Mouse (Mus musculus) forebrain, postnatal 0 days (tissue): ENCODE measurements around the gene Psmc3. TPM values are rescaled to one million over a fixed set of nuclear protein-coding genes. Genes with fewer than 3 reads are reported as not detected.
"Not testable (repeated sequence)": the region's sequence is repeated elsewhere in the genome, so short reads cannot be mapped to it uniquely, and the experiment has no call there.

Source experiments
- ATAC-seq: fragments of 200-750 bp; cut with Nextera tagmentation; 2 replicates; pipeline ENCODE4 v1.8.0; 2017; ENCODE audit warnings: mild to moderate bottlenecking, moderate library complexity
- DNase-seq: peaks from one replicate; pipeline ENCODE4 v3.0.0-alpha.2; 2015
- H3K27ac ChIP-seq: fragments of 300-500 bp; sonication (generic); 2 replicates; pipeline ENCODE4 v1.5.1; 2014; ENCODE audit warnings: low read depth, mild to moderate bottlenecking, antibody characterized with exemption, low read length, moderate library complexity, mixed read lengths
- H3K27me3 ChIP-seq: fragments of 300-500 bp; sonication (generic); 2 replicates; pipeline ENCODE4 v1.6.1; 2014; ENCODE audit warnings: mild to moderate bottlenecking, low read length, mixed read lengths; ENCODE audit not compliant: insufficient read depth
- H3K36me3 ChIP-seq: fragments of 300-500 bp; sonication (generic); 2 replicates; pipeline ENCODE4 v1.6.1; 2014; ENCODE audit warnings: mild to moderate bottlenecking, moderate library complexity; ENCODE audit not compliant: insufficient read depth
- H3K4me1 ChIP-seq: fragments of 300-500 bp; sonication (generic); 2 replicates; pipeline ENCODE4 v1.6.1; 2014; ENCODE audit warnings: antibody characterized with exemption; ENCODE audit not compliant: insufficient read depth
- H3K4me2 ChIP-seq: fragments of 300-500 bp; sonication (generic); 2 replicates; pipeline ENCODE4 v1.6.1; 2014; ENCODE audit warnings: low read depth, mild to moderate bottlenecking, moderate library complexity
- H3K4me3 ChIP-seq: fragments of 300-500 bp; sonication (generic); 2 replicates; pipeline ENCODE4 v1.5.1; 2014; ENCODE audit warnings: low read depth, low read length, mixed read lengths
- H3K9ac ChIP-seq: fragments of 300-500 bp; sonication (generic); 2 replicates; pipeline ENCODE4 v1.6.1; 2014; ENCODE audit warnings: mild to moderate bottlenecking
- H3K9me3 ChIP-seq: fragments of 300-500 bp; sonication (generic); 2 replicates; pipeline ENCODE4 v1.6.1; 2016; ENCODE audit warnings: low read length
- CTCF ChIP-seq: sonication (generic); IDR thresholded peaks from 2 replicates; pipeline ENCODE4 v1.5.1; 2016; ENCODE audit warnings: antibody characterized with exemption, control low read depth, low read depth
- WGBS: fragments of 180-500 bp; shearing (Covaris S2); extraction: QIAGEN DNeasy Blood & Tissue Kit; methylation state at CpG from one replicate; pipeline ENCODE4 v1.1.7; 2014; 5-methylcytosine and 5-hydroxymethylcytosine counted together
- polyA plus RNA-seq: library from polyadenylated mRNA; unstranded; fragments of >200 nt; fragmentation: Nextera tagmentation; extraction: Ambion mirVana; gene quantifications from 2 replicates; pipeline ENCODE4 v1.2.1, GENCODE M21; 2015
- total RNA-seq: library from RNA; depleted of rRNA; stranded (reverse); fragments of >200 nt; gene quantifications from 2 replicates; pipeline ENCODE4 v1.2.3, GENCODE M21; 2014; rRNA removed

Psmc3 gene
- 184 and 255 TPM in 2 replicates for total RNA-seq
- polyA plus RNA-seq, result 242 and 253 TPM in 2 replicates

DNA sequence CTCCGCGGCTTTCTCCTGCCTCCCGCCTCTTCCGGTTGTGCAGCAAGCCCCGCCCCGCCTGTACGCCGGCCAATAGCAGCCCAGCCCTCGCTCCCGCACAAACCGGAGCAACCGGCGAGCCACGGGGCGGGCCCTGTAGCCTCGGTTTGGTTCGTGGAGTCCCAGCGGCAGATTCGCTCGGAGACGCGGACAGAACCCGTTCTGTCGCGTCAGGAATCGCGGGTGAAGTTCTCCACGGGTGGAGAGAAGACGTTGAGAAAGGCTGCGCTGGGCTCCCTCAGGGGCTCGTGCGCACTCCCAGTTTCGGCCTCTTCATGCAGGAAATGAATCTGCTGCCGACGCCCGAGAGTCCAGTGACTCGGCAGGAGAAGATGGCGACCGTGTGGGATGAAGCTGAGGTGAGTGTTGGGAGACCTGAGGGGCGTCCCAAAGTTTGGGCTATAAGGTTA lies at the start of gene Psmc3:
TSS of gene Psmc3 (plus strand) at position 76 of the 449 bp plus-strand sequence.
- peak; percentile 96 for DNase-seq
- Histone ChIP-seq H3K27me3 (no peaks in the 10 kb centered on the region), H3K4me3 (peak within 1 kb of the TSS; percentile 88), H3K36me3 (peaks cover 38% of the 10 kb centered on the region), H3K9ac (peak within 1 kb of the TSS; percentile 80), H3K4me1 (peaks cover 11% of the 10 kb centered on the region), H3K27ac (peak within 1 kb of the TSS; percentile 90), H3K9me3 (no peaks in the 10 kb centered on the region), H3K4me2 (peak within 1 kb of the TSS; percentile 82)
- no peak; the same call in 1 of the 2 replicates for TF ChIP-seq CTCF
- WGBS, result under 1% methylated on average over 40 of the region's 40 CpGs
- ATAC-seq, result peak; percentile 99

DNA sequence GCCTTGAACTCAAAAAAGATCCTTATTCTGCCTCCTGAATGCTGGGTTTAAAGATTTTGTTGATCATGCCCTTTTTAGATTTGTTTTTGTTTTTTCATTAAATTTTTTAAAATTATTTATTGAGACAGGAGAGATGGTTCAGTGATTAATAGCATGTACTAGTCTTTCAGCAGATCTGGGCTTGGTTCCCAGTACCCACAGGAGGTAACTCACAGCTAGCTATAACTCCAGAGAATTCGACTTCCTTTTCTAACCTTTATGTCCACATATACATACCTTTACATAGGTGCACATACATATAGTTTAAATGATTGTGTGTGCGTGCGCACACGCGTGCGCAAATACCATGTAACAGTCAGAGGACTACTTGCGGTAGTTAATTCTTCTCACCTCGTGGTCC lies 45.3 kb upstream of the Psmc3 start:
- H3K4me1 ChIP-seq, result no peaks in the 10 kb centered on the region
- H3K4me2 ChIP-seq, result no peak overlapping the region
- 97% methylated on average over 8 of the region's 8 CpGs for WGBS
- no peak overlapping the region for H3K9ac ChIP-seq
- H3K27ac ChIP-seq, result no peak overlapping the region
- H3K27me3 ChIP-seq, result no peaks in the 10 kb centered on the region
- no peaks in the 10 kb centered on the region for H3K9me3 ChIP-seq
- ATAC-seq, result no peak
- H3K4me3 ChIP-seq, result no peak overlapping the region
- no peak for DNase-seq
- H3K36me3 ChIP-seq, result peaks cover 79% of the 10 kb centered on the region
- TF ChIP-seq CTCF, result no peak

DNA sequence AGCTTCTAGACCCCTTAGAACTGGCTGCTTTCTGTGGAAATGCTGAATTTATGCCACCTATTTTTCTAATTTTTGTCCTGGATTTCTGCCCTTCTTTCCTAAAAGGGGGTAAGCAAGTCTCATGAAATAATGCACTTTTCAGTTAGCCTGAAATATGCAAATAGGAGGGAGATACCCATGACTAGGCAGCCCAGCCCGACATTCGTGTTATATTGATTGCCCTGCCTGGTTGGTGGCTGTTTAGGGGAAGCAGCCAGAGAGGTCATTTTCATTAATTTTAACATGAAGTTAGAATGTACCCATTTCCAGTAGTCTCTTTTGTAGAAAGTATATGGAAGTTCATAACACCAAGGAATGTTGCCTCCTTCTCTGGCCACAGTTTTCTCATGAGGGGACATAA lies 39.9 kb upstream of the Psmc3 start:
- Histone ChIP-seq H3K4me2 (no peak overlapping the region), H3K9me3 (no peaks in the 10 kb centered on the region), H3K9ac (no peak overlapping the region), H3K36me3 (peaks cover 72% of the 10 kb centered on the region), H3K27ac (no peak overlapping the region), H3K4me3 (no peak overlapping the region), H3K4me1 (no peaks in the 10 kb centered on the region), H3K27me3 (no peaks in the 10 kb centered on the region)
- no peak for ATAC-seq
- 95% methylated on average over 2 of the region's 2 CpGs for WGBS
- DNase-seq, result no peak
- TF ChIP-seq CTCF, result no peak

DNA sequence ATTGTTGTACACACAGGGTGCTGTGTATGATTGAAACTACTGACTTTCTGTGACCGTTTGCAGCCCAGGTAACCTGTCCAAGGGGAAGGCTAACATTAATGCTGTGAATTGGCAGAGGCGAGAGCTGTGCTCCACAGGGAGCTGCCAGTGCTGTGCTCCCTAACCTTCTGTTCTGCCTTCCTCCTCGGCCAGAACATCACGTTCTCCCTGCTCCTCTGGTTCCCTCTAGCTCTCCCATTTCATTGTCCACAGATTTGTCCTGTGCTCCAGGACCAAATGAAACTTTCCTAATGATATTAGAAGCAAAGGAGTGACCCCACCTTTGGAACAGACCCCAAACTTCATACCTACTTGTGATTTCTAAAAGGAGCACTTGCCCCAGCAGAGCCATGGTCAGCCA lies 38.4 kb upstream of the Psmc3 start:
- Histone ChIP-seq H3K36me3 (peaks cover 66% of the 10 kb centered on the region), H3K4me1 (no peaks in the 10 kb centered on the region), H3K27ac (no peak overlapping the region), H3K9me3 (no peaks in the 10 kb centered on the region), H3K4me2 (no peak overlapping the region), H3K9ac (no peak overlapping the region), H3K27me3 (no peaks in the 10 kb centered on the region), H3K4me3 (no peak overlapping the region)
- ATAC-seq, result no peak
- 81% methylated on average over 4 of the region's 4 CpGs for WGBS
- DNase-seq, result no peak
- no peak for TF ChIP-seq CTCF

DNA sequence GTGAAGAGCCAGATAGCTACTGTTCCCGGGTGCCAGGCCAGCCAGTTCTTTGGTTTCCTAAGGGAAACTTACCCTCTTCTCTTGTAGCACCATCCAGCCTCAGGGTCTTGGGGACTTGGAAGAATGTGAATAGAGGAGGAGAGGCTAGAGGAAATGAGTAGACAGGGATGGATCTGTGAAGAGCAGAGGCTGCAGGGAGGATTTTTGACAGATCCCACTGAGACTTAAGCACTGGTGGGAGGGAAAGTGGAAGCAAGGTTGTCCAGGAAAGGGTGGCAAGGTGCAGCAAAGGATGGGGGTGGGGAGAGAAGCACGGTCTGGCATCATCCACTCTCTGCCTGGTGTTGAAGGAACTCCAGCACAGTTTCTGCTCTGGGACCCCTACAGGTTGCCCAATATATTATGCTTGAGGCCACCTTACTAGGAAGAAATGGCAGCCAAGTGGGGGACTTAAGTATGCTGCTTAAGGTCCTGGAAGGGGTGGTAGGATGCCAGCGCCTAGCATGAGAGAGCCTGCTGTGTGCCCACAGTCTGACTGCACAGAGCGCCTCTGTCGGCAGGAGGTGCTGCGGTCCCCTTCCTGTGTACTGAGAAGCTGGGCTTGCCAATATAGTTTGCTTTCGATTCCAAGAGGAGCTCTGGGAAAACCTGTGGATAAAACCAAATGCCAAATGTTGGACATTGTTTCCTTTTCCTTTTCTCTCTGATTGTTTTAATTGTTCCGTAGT lies 35.6 kb upstream of the Psmc3 start:
- no peak overlapping the region for H3K4me2 ChIP-seq
- 64% methylated on average over 8 of the region's 8 CpGs for WGBS
- DNase-seq, result peak; percentile 29
- no peak overlapping the region for H3K27ac ChIP-seq
- H3K4me3 ChIP-seq, result no peak overlapping the region
- H3K9ac ChIP-seq, result no peak overlapping the region
- peaks cover 43% of the 10 kb centered on the region for H3K36me3 ChIP-seq
- no peaks in the 10 kb centered on the region for H3K9me3 ChIP-seq
- peak; percentile 52 for TF ChIP-seq CTCF
- peak; percentile 70 for ATAC-seq
- H3K27me3 ChIP-seq, result no peaks in the 10 kb centered on the region
- H3K4me1 ChIP-seq, result no peaks in the 10 kb centered on the region

DNA sequence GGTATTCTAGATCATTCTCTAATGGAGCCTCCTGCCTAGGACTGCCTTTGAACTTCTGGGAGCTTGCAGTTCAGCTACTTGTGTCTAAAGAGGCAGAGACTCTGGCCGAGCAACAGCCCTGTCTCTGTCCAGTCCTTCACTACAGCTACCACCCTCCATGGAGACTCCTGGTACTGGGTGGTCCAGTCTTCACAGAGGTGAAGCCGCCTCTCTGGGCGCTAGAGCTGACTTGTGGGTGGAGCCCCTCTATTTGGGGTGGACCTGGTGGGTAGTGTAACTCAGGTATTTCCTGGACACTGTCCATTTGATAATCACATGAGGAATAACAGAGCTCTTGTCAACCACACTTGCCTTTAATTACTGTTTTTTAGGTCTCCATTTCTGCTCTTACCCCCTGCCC lies 33.9 kb upstream of the Psmc3 start:
- no peak for ATAC-seq
- 96% methylated on average over 3 of the region's 3 CpGs for WGBS
- no peak overlapping the region for H3K4me3 ChIP-seq
- no peak overlapping the region for H3K4me2 ChIP-seq
- H3K9me3 ChIP-seq, result no peaks in the 10 kb centered on the region
- H3K27ac ChIP-seq, result no peak overlapping the region
- no peaks in the 10 kb centered on the region for H3K4me1 ChIP-seq
- no peak for DNase-seq
- H3K27me3 ChIP-seq, result no peaks in the 10 kb centered on the region
- TF ChIP-seq CTCF, result no peak
- peaks cover 26% of the 10 kb centered on the region for H3K36me3 ChIP-seq
- H3K9ac ChIP-seq, result no peak overlapping the region

DNA sequence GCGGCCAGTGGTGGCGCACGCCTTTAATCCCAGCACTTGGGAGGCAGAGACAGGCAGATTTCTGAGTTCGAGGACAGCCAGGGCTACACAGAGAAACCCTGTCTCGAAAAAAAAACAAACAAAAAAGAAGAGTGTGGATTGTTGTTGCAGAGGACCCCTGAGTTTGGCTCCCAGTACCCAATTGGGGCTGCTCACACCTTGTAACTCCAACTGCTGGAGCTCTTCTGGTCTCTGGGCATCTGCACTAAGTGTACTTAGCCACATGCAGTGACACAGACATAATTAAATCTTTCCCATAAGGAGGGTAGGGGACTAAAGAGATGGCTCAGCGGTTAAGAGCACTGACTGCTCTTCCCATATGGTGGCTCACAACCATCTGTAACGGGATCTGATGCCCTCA lies 31.5 kb upstream of the Psmc3 start:
- peaks cover 15% of the 10 kb centered on the region for H3K36me3 ChIP-seq
- H3K9ac ChIP-seq, DNase-seq, H3K4me2 ChIP-seq, H3K27ac ChIP-seq, H3K4me1 ChIP-seq, H3K4me3 ChIP-seq, ATAC-seq, H3K9me3 ChIP-seq, H3K27me3 ChIP-seq: not testable (repeated sequence)
- WGBS, result 98% methylated on average over 7 of the region's 7 CpGs
